Mouse (Mus musculus): ENCODE data around the gene Echdc2. TPM values are rescaled to one million over a fixed set of nuclear protein-coding genes. Genes with fewer than 3 reads are reported as not detected.

Echdc2 gene
- total and polyA plus RNA-seq, 3 experiments = 45.5 to 54.3 (median 51.1) TPM

GRCm38 (mm10) chr4:108204629-108205028 is 39.4 kb downstream of the Echdc2 start:
- Histone ChIP-seq H3K9me3 (replicated peaks; ENCODE audit: low read length) (no peaks in the 10 kb centered on the region), H3K4me1 (ENCODE audit: control insufficient read depth in 1 of 2, insufficient read depth in 2 of 2) (no peaks in the 10 kb centered on the region), H3K79me2 (replicated peaks; ENCODE audit: control insufficient read depth, extremely low read depth, insufficient read depth, poor library complexity, severe bottlenecking) (no peaks in the 10 kb centered on the region), H3K27me3 (replicated peaks) (no peaks in the 10 kb centered on the region), H3K4me2 (ENCODE audit: insufficient read depth, low read depth, poor library complexity, severe bottlenecking) (no peak overlapping the region), H3K36me3 (replicated peaks in 1 of 2; ENCODE audit: control insufficient read depth in 1 of 2, insufficient read depth in 1 of 2, low read length in 1 of 2) (no peaks in the 10 kb centered on the region), H3K4me3 (replicated peaks in 1 of 3; ENCODE audit: low read depth in 2 of 3, low read length in 2 of 3, poor library complexity in 1 of 3) (no peak overlapping the region), H3K9ac (ENCODE audit: insufficient read depth, low read depth) (no peak overlapping the region), H3K27ac (ENCODE audit: insufficient read depth, low read depth) (no peak overlapping the region)
- dilution Hi-C loops (cut with MboI; ENCODE audit: extremely low pct_ligation_motif_present, extremely low pct_unique_long_range_greater_than_20kb, low sequenced_read_pairs) = no loop called here
- DNase-seq (ENCODE audit: extremely low read depth) = no peak
- no peak for TF ChIP-seq NRF1 (IDR thresholded peaks at IDR 0.05; ENCODE audit: low read depth, low read length)
- no peak for TF ChIP-seq MEF2A (IDR thresholded peaks at IDR 0.05; ENCODE audit: borderline replicate concordance, low read depth, low read length)
- TF ChIP-seq CHD2 (IDR thresholded peaks at IDR 0.05; ENCODE audit: low read length) = no peak
- no peak for TF ChIP-seq BHLHE40 (IDR thresholded peaks at IDR 0.05; ENCODE audit: low read depth, low read length)
- no peak for TF ChIP-seq JUND (conservative IDR thresholded peaks at IDR 0.05; ENCODE audit: low read depth, low read length)
- no peak for TF ChIP-seq USF2 (conservative IDR thresholded peaks at IDR 0.05; ENCODE audit: low read depth, low read length)
- no peak for TF ChIP-seq RAD21 (IDR thresholded peaks at IDR 0.05; ENCODE audit: low read depth, low read length)
- TF ChIP-seq NELFE (IDR thresholded peaks at IDR 0.05; ENCODE audit: low read depth, low read length) = no peak
- TF ChIP-seq TBP (conservative IDR thresholded peaks at IDR 0.05; ENCODE audit: low read depth, low read length) = no peak
- TF ChIP-seq PAX5 (IDR thresholded peaks at IDR 0.05; ENCODE audit: low read length) = no peak
- no peak for TF ChIP-seq E2F4 (IDR thresholded peaks at IDR 0.05; ENCODE audit: insufficient replicate concordance, low read depth, low read length)
- no peak for TF ChIP-seq RCOR1 (conservative IDR thresholded peaks at IDR 0.05; ENCODE audit: low read depth, low read length)
- no peak for TF ChIP-seq EP300 (IDR thresholded peaks at IDR 0.05; ENCODE audit: low read length)
- TF ChIP-seq CHD1 (IDR thresholded peaks at IDR 0.05; ENCODE audit: low read depth, low read length) = no peak
- TF ChIP-seq SIN3A (IDR thresholded peaks at IDR 0.05; ENCODE audit: low read length) = no peak
- TF ChIP-seq TCF12 (IDR thresholded peaks at IDR 0.05; ENCODE audit: low read depth, low read length) = no peak
- TF ChIP-seq ZMIZ1 (IDR thresholded peaks at IDR 0.05; ENCODE audit: low read depth, low read length) = no peak
- in situ Hi-C loops (cut with MboI; ENCODE audit: low pct_ligation_motif_present, low pct_unique_long_range_greater_than_20kb, low sequenced_read_pairs) = no loop called here

GRCm38 (mm10) chr4:108213023-108213422 is 47.8 kb downstream of the Echdc2 start:
- dilution Hi-C loops (cut with MboI; ENCODE audit: extremely low pct_ligation_motif_present, extremely low pct_unique_long_range_greater_than_20kb, low sequenced_read_pairs) (no loop called here), in situ Hi-C loops (cut with MboI; ENCODE audit: low pct_ligation_motif_present, low pct_unique_long_range_greater_than_20kb, low sequenced_read_pairs) (no loop called here)
- Histone ChIP-seq H3K9ac (ENCODE audit: insufficient read depth, low read depth) (no peak overlapping the region), H3K9me3 (replicated peaks; ENCODE audit: low read length) (no peaks in the 10 kb centered on the region), H3K27ac (ENCODE audit: insufficient read depth, low read depth) (no peak overlapping the region), H3K36me3 (replicated peaks in 1 of 2; ENCODE audit: control insufficient read depth in 1 of 2, insufficient read depth in 1 of 2, low read length in 1 of 2) (no peaks in the 10 kb centered on the region), H3K27me3 (replicated peaks) (no peaks in the 10 kb centered on the region), H3K4me1 (ENCODE audit: control insufficient read depth in 1 of 2, insufficient read depth in 2 of 2) (no peaks in the 10 kb centered on the region), H3K79me2 (replicated peaks; ENCODE audit: control insufficient read depth, extremely low read depth, insufficient read depth, poor library complexity, severe bottlenecking) (no peaks in the 10 kb centered on the region), H3K4me3 (replicated peaks in 1 of 3; ENCODE audit: low read depth in 2 of 3, low read length in 2 of 3, poor library complexity in 1 of 3) (no peak overlapping the region), H3K4me2 (ENCODE audit: insufficient read depth, low read depth, poor library complexity, severe bottlenecking) (no peak overlapping the region)
- TF ChIP-seq ZC3H11A (IDR thresholded peaks at IDR 0.05; ENCODE audit: low read depth, low read length) (no peak), UBTF (IDR thresholded peaks at IDR 0.05; ENCODE audit: low read depth, low read length) (no peak), SIN3A (IDR thresholded peaks at IDR 0.05; ENCODE audit: low read length) (no peak), POLR2A (IDR thresholded peaks at IDR 0.05; ENCODE audit: low read depth, low read length) (no peak), USF1 (IDR thresholded peaks at IDR 0.05; ENCODE audit: low read depth, low read length) (no peak), E2F4 (IDR thresholded peaks at IDR 0.05; ENCODE audit: insufficient replicate concordance, low read depth, low read length) (no peak), HCFC1 (IDR thresholded peaks at IDR 0.05; ENCODE audit: low read depth, low read length) (no peak), ELF1 (IDR thresholded peaks at IDR 0.05; ENCODE audit: low read depth, low read length) (no peak), MAFK (IDR thresholded peaks at IDR 0.05; ENCODE audit: insufficient replicate concordance, low read length) (no peak), IRF4 (IDR thresholded peaks at IDR 0.05; ENCODE audit: low read depth, low read length) (no peak), POLR2AphosphoS2 (IDR thresholded peaks at IDR 0.05; ENCODE audit: low read depth, low read length) (no peak), ZNF384 (IDR thresholded peaks at IDR 0.05; ENCODE audit: low read depth, low read length) (no peak), CHD2 (IDR thresholded peaks at IDR 0.05; ENCODE audit: low read length) (no peak), GABPA (IDR thresholded peaks at IDR 0.05; ENCODE audit: insufficient replicate concordance, low read depth, low read length) (no peak)
- no peak for DNase-seq (ENCODE audit: extremely low read depth)

All from CH12.LX (cell line).